Mouse (Mus musculus) frontal cortex, adult 2 months (tissue): ENCODE data around the gene Fam234a. TPM values are rescaled to one million over a fixed set of nuclear protein-coding genes. Genes with fewer than 3 reads are reported as not detected.
A peak's percentile ranks its signal among the peaks of the same experiment; 100 is the strongest.
"Not testable (repeated sequence)": the region's sequence is repeated elsewhere in the genome, so short reads cannot be mapped to it uniquely, and the experiment has no call there.

Experiments used
- DNase-seq, 2 experiments: peaks; one replicate each; pipeline ENCODE4 v3.0.0; 2022; ENCODE audit warnings: low spot score in 1 of 2; ENCODE audit errors: extremely low spot score in 1 of 2
- polyA plus RNA-seq: library from polyadenylated mRNA; depleted of rRNA; stranded (reverse); fragments of >200 nt; gene quantifications from 2 replicates; pipeline ENCODE4 v1.2.3, GENCODE M21; 2012; rRNA removed

Gene Fam234a
- polyA plus RNA-seq: 20.2 and 21.4 TPM in 2 replicates

DNA sequence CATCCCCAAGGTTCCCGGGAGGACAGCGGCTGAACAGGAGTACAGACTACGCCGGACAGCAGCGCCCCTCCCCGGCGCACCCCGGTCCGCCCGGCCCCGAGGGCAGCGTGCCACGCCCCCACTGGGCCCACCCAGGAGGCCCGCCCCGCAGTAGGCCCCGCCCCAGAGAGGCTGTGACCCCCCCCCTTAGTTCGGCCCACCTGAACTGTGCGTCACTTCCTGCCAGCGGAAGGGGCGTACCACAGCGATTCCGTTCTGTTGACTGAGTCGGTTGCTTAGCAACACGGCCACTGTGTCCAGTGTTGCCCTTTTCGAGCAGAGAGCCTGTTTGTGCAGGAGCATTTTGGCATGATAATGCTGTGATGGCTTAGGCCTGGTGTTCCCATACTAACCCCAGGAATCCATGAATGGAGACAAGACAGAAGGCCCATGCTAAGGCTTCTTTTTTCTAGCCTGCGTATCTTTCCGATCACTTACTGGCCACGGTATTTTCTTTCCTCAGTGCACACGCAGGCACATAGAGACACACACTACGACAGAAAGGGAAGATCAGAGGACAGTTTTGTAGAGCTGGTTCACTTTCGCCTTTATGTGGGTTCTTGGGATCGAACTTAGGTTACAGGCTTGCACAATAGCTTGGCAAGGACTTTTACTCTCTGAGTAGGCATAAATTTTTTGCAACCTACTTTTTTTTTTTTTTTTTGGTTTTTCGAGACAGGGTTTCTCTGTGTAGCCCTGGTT is at the start of gene Fam234a:
Gene Fam234a, minus strand, starts transcription at position 142 of the 741 bp plus-strand sequence.
- peak; percentile 88 to 92 for DNase-seq

GRCm38 (mm10) chr17:26289475-26289874 is 45.4 kb upstream of the Fam234a start:
- DNase-seq: no peak

- DNase-seq: no peak
Observed at GRCm38 (mm10) chr17:26286199-26286955, 42.3 kb upstream of the Fam234a start.

GRCm38 (mm10) chr17:26276711-26277110 is 32.7 kb upstream of the Fam234a start:
- DNase-seq: peak; percentile 15 to 51

- no peak for DNase-seq
Observed at GRCm38 (mm10) chr17:26275933-26276332, 31.9 kb upstream of the Fam234a start.

DNA sequence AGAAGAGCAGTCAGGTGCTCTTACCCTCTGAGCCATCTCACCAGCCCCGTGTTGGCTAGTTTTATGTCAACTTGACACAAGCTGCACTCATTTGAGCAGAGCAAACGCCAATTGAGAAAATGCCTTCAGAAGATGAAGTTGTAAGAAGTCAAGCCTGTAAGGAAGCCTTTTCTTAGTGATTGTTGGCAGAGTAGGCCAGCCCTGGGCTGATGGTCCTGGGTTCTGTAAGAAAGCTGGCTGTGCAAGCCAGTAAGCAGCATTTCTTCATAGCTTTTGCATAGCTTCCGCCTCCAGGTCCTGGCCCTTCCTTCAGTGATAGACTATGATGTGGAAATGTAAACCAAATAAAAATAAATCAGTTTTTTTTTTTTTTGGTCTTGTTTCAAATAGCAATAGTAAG is 28.5 kb upstream of the Fam234a start:
- DNase-seq: no peak

DNA sequence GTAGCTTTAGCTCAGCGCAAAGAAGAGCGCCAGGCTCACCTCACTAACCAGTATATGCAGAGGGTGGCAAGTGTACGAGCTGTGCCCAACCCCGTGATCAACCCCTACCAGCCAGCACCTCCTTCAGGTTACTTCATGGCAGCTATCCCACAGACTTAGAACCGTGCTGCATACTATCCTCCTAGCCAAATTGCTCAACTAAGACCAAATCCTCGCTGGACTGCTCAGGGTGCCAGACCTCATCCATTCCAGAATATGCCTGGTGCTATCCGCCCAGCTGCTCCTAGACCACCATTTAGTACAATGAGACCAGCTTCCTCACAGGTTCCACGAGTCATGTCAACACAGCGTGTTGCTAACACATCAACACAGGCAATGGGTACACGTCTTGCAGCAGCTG is 25.5 kb upstream of the Fam234a start:
- not testable (repeated sequence) for DNase-seq

- DNase-seq: no peak
Observed at GRCm38 (mm10) chr17:26268851-26269250, 24.8 kb upstream of the Fam234a start.

- no peak for DNase-seq
Observed at GRCm38 (mm10) chr17:26262384-26262783, 18.3 kb upstream of the Fam234a start.

GRCm38 (mm10) chr17:26261826-26262225 is 17.8 kb upstream of the Fam234a start:
- no peak for DNase-seq

- no peak for DNase-seq
Observed at GRCm38 (mm10) chr17:26255313-26255712, 11.3 kb upstream of the Fam234a start.

DNA sequence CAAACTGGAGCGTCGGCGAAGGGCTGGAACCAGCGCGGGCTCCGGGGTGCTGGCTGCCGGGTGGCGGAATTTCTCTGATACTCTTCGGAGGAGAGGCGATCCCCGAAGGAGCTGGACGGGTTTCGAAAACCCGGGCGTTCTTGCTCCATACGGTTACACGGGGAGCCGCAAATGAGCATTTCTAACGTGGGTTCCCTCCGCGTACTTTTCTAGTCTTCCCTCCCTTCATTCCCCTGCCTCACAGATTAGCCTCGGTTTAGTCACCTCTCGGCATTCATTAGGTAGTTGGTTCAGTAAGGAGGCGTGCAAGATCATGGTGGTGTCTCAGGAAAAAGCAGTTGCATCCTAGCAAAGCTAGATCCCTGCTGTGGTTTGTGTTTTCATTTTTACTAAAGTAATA is 9.4 kb upstream of the Fam234a start:
- DNase-seq: no peak

DNA sequence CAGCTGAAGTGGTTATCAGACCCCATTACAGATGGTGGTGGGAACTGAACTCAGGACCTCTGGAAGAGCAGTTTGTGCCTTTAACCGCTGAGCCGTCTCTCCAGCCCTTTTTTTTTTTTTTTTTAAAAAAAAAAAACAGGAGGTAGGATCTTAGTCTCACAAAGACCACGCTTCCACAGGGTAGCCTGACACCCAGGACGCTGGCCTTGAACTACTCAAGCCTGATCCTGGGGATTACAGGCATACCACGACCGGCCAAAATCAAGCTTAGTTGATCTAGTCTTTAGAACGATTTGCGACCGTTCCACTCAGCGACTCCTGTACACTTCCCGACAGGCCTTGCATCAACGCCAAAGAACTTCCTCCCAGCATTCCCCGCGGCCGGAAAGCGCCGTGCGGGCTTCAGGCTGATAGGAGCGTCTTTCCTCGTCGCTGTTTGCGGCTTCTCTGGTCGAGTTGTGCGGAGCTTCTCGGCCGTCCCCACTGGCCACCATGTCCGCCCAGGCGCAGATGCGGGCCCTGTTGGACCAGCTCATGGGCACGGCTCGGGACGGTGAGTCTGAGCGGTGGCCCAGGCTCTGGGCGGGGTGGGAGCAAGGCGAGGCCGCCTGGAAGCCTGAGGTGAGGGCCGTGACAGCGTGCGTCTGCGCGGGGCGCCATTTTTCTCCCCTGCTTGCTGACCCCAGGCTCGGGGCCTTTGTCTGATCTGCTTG is 8.7 kb upstream of the Fam234a start, which contains the start of gene Luc7l:
Gene Luc7l, plus strand, starts transcription at position 358 of the 713 bp plus-strand sequence.
- DNase-seq: peak; percentile 92 to 98

GRCm38 (mm10) chr17:26251886-26252538 is 8.0 kb upstream of the Fam234a start:
- DNase-seq: no peak

DNA sequence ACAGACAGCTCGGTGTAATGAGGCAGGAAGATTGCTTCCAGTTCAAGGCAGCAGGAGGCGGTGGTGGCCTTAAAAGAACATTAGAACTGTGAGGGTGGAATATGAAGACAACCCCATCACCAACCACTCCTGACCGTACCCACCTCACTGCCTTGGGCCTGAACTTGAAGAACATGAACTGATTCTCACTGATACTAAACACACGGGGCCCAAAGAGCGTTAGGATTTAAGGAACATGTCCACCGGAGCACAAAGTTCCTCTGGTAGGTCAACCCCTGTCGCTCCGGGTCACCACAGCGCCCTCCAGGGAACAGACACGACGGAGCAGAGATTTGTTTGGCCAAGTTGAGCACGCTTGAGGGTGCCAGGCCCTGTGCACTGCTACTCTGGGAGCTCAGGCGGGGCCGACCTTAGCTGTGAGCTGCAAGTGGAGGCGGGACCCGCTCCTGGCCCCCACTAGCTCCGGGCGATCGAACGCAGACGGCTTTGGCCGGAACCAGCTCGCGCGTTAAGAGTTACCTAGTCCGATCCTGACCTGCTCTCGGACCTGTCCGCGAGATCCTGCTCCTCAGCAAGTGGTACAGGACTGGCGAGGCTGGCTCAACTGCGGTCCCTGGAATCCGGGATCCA is 456 bp downstream of the Fam234a start:
- DNase-seq: peak in 1 of 2 experiments; percentile 63

DNA sequence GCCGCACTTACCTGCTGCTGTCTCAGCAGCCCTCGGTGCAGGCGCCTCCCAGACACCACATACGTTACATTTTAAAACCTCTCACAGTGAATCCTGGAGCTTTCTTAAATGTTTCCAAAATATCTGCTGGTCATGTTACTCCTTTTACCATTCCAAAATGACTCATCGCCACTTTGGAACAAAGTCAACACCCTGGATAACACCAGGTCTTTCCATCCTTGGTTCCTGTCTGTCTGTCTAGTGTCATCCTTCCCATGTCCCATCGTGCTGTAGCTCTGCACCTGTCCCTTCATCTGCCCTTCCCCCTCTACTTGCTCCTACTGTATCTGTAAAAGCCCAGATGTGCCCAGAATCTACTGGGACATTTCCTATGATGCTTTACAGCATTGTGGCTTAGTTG is 3.1 kb downstream of the Fam234a start:
- peak in 1 of 2 experiments; percentile 38 for DNase-seq

GRCm38 (mm10) chr17:26240120-26240790 is 3.8 kb downstream of the Fam234a start:
- no peak for DNase-seq

DNA sequence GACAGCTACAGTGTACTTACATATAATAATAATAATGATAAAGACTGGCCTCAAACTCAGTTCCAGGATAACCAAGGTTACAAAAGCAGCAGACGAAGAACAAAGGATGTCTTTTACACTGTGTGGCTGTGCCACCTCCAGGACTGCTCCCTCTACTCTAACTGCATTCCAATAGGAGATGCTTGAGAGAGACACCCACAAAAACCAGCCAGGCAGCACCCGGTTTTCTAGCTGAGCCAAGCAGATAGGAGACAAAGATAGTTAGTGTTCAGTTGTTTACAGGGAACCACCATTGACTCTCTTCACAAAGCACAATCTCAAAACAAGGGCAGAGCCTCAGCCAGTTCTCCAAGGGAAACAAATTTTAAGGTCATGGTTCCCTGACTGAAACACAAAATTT is 4.5 kb downstream of the Fam234a start:
- no peak for DNase-seq

GRCm38 (mm10) chr17:26237667-26238066 is 6.4 kb downstream of the Fam234a start:
- no peak for DNase-seq
